19 mouse cellular contexts compared by ENCODE assay signal in the genomic region with DNA sequence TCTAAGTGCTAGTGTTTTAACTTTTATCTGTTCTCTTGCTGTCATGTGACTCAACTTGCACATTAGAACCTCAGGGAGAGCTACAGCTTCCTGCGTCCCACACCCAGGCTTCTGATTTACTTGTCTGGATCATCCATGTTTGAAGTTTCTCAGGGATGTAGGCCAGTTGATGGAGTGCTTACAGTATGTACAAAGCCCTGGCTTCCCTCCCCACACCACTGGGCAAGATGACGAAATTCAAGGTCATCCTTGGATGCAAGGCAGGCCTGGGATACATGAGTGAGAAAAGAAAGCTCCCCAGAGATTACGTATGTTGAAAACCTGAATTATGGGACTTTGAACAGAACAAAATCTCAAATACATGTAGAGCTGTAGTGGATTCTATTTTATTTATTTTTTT. TPM values are rescaled to one million over a fixed set of nuclear protein-coding genes. Genes with fewer than 3 reads are reported as not detected.
"Had no signal": no experiment of that assay in that cellular context is flagged by ENCODE, and none has a peak within 500 bp of the region (broad histone marks: within the 10 kb centered on the region; RNA-seq: fewer than 3 reads in every experiment).

No protein-coding gene starts in this region.

- H3K4me2 ChIP-seq: limb, embryonic 13.5 days; lung, embryonic 14.5 days; midbrain, embryonic 13.5 days had no signal

- DNase-seq: kidney, postnatal 25 days; layer of hippocampus, adult 9-11 months; liver; liver, embryonic 13.5 days; lung, embryonic 14.5 days; thymus, adult 18-20 months; thymus, postnatal 36 days had no signal

- H3K9me3 ChIP-seq: limb, embryonic 10.5 days; limb, embryonic 13.5 days; liver, embryonic 13.5 days; midbrain, embryonic 10.5 days; midbrain, embryonic 13.5 days had no signal

- H3K4me3 ChIP-seq: layer of hippocampus, adult 2 months; limb, embryonic 10.5 days; limb, embryonic 13.5 days; liver, embryonic 13.5 days; midbrain, embryonic 10.5 days; midbrain, embryonic 13.5 days had no signal

- H3K27ac ChIP-seq: kidney, postnatal 0 days; layer of hippocampus, adult 2 months; limb, embryonic 10.5 days; limb, embryonic 13.5 days; liver, embryonic 13.5 days; macrophage; midbrain, embryonic 10.5 days; midbrain, embryonic 13.5 days had no signal

- ATAC-seq: lung, postnatal 0 days; midbrain, embryonic 13.5 days; midbrain, embryonic 16.5 days had no signal

- H3K9ac ChIP-seq: limb, embryonic 13.5 days; liver, embryonic 13.5 days; lung, embryonic 14.5 days had no signal

- H3K27me3 ChIP-seq: limb, embryonic 13.5 days; liver, embryonic 13.5 days; midbrain, embryonic 13.5 days had no signal

RNA-seq across cellular contexts. Expression of gene Ppil6, which starts 37.4 kb away (rescaled TPM):
- total RNA-seq: monocyte, adult 5-6 weeks had no signal
- polyA plus RNA-seq: liver, embryonic 13.5 days; liver, embryonic 16.5 days; macrophage; spleen, adult 2 months had no signal
